Mouse (Mus musculus) left cerebral cortex, postnatal 25 days (tissue): ENCODE results near the gene Prdm2. TPM values are rescaled to one million over a fixed set of nuclear protein-coding genes. Genes with fewer than 3 reads are reported as not detected.
A peak's percentile ranks its signal among the peaks of the same experiment; 100 is the strongest.

Experiments
- DNase-seq, 2 experiments: peaks; one replicate each; pipeline ENCODE4 v3.0.0; 2022; ENCODE audit warnings: low spot score in 2 of 2, mixed read lengths in 1 of 2
- intact Hi-C: fragments of 180-260 bp; cut with DNase I; formaldehyde crosslinking; loops from one replicate; pipeline ENCODE4 v1.15.1; 2025
- total RNA-seq, 2 experiments: library from RNA; stranded (reverse); gene quantifications; 2 replicates each; pipeline ENCODE4 v1.2.3; 2021

The Prdm2 gene
- total RNA-seq, 2 experiments from 2014 or later, result 39.7 to 42.3 TPM

DNA sequence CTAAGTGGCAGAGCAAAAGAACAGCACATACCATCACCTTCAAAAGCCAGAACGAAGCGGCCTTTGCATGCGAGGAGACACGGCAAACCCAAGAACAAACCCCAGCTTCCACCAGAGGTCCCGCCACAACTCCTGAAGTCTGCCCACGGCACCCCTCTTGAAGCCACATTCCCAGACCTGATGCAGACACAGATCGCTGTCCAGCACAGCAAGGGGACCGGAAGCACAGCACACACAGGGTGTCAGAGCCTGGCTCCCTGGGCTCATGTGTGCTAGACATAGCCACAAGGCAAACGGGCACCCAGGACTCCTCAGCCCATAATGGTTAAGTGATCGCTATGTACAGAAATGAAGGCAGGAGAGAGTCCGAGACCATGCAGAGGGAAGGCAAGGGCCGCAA lies 96.9 kb downstream of the Prdm2 start:
- DNase-seq, result no peak
- intact Hi-C loops, result no loop called here

DNA sequence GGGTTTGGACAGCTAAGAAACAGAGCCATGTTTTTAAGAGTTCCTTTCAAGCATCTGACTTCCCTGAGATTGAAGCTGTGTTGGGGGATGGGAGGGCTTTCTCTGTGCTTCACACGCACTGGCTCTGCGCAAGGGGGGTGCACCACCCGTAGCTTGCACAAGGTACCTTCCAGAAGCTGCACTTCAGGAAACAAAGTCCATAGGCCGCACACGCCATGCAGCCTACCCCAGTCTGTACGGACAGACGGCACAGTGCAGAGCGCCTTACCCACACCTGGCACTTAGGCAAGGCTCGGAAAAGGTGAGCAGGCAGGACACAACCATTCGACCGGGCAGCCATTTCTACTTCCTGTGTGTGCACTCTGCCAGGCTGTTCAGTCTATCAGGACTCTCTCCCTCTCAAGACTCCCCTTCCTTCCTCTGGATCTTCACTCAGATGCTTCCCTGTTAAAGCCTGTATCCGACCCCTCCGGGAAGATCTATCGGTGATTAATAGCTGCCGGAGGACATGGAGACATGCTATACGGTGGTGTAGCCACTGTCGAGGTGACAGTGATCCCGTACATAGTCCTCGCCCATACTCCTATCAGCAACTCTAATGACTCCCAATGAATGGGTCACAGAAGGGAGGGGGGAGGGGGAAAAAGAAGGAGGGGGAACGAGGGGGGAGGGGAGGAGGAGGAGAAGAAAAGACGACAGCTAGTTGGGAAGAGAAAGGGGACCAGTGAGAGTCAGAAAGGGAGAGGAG lies 98.4 kb downstream of the Prdm2 start:
- intact Hi-C loops, result no loop called here
- DNase-seq, result no peak

DNA sequence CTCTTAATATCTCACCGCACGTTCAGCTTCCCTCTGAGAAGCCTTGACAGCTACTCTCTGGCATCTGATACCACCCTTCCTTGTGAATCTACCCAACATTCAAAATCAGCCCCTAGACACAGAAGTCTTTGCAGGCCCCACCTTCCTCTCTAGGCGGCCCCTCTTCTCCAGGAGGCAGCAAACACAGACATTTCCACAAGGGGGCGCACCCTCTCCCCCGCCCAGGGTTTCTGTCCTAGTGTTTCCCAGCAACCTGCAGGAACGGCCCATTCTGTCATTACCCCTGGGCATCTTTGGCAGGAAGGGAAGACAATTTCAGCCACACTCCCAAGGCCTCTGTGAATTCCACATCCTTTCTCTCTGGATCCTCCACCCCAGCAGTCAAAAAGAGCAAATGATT lies 99.8 kb downstream of the Prdm2 start:
- intact Hi-C loops, result loop anchor here (1.0 kb wide), 1 partner anchor 125 kb away; no protein-coding TSS in a partner anchor
- peak; percentile 43 to 63 for DNase-seq

DNA sequence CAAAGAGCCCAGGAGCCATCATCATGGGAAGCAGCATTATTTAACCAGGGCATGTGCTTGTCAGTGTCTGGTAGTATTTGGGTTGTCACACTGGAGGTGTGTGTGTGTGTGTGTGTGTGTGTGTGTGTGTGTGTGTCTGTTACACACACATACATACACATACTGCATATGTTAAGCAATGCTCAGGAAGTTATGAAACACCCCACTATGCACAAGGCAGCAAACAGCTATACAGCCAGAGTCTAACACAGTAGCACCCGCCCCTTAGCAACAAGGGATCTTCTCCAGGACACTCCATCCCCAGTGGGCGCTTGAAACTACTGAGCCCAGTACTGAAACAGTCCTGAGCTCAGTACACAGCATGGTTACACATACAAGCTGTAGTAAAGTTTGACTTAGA lies 100.4 kb downstream of the Prdm2 start:
- intact Hi-C loops, result no loop called here
- no peak for DNase-seq

DNA sequence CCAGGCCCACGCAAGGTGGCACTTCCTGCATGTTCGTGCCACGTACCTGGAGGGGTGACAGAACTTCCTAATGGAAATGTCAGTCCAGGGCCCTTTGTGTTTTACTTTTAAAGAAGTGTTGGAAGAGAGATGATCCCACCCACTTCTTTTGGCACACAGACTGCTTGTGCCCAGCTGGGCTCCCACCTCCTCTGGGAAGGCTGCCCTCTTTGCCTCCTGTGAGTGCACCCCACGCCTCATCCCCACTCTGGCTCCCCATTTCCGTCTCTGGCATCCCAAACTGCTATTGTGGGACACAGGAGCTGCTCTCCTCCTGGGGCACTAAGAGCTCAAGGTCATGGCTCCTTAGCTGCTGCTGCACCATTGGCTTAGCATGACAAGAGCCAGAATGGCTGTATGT lies 100.9 kb downstream of the Prdm2 start:
- peak in 1 of 2 experiments; percentile 55 for DNase-seq
- intact Hi-C loops, result no loop called here

DNA sequence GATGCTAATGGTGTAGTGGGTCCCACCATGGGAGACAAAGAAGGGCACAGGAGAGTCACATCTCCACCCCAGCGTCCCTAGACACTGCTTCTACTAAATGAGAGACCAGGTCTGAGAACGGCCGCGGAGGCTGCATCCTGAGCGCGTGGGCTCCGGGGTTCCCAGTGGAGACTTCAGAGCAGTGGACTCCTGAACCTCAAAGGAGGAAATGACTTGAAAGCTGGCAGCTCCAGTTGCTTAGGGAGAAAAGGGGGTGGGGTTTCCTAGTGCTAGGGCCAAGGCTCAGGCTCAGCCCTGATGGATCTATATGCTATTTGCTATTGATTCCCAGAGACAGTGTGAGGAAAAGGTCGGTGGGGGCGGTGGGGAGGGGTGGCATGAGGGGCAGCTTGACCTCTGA lies 104.2 kb downstream of the Prdm2 start:
- DNase-seq, result no peak
- intact Hi-C loops, result no loop called here

DNA sequence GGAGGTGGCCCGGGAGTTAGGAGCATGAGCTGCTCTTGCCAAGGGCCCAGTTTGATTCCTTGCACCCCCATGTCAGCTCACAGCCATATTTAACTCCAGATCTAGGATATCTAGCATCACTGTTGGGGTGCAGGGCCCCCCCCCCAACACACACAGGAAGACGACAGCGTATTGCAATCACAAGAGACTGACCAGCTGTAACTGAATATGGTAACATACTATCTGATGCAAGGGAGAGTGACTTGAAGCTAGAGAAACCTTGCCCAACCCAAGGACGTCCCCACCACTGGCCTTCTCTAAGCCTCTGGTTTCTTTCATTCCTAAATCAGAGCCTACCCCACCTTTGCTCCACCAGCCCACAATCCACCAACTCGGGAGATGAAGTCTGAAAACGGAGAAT lies 105.8 kb downstream of the Prdm2 start:
- intact Hi-C loops, result no loop called here
- no peak for DNase-seq

DNA sequence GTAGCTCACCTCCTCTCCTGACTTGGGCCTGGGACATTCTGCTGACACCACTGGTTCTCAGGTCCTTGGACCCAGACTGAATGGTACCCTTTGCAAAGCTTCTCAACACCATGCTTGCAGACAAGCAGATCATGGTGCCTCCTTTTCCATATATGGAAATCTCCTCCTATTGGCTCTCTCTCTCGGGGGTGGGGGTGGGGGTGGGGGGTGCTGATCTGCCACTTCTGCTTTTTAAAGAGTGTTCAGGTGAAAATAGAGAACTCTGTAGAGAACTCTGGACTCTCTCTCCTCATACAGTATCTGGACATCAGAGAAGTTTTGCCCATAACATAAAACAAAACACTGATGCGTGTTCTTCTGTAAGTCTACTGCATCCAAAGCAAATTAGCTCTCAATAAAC lies 106.2 kb downstream of the Prdm2 start:
- intact Hi-C loops, result no loop called here

DNA sequence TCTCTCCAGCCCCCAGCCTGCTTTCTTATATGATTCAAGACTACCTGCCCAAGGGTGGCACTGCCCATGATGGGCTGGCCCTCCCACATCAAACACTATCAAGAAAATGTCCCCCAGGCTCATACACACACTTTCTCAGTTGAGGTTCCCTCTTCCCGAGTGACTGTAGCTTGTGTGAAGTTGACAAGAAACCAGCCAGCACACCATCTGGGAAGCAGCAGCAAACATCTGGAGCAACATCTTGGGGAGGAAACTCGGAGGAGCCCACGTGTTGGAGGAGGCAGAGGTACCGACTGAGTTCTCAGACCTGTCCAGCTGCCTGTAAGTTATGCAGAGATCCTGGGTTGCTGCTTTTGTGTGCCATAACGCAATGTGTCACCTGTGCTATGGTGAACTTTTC lies 108.1 kb downstream of the Prdm2 start:
- intact Hi-C loops, result no loop called here
- no peak for DNase-seq

More for the DNA sequence above, 106.2 kb downstream of the Prdm2 start:
- no peak for DNase-seq

DNA sequence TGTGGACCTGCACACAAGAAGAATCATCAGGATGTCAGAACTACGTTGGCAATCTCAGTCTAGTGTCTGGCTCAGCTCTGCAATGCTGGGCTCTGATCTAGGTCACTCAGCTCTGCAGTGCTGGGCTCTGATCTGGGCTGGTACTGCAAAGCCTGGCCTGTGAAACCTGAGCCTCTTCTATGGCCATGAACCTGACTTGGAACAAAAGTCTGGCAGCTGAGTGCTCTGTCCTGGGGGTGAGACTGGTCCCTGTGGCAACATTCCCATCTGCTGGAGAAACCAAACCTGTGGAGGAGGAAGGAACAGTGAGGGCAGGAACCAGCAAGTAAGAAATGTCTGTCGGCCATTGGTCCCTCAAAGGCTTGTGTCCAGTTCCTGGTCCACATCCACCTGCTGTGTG lies 109.0 kb downstream of the Prdm2 start:
- intact Hi-C loops, result no loop called here
- no peak for DNase-seq

DNA sequence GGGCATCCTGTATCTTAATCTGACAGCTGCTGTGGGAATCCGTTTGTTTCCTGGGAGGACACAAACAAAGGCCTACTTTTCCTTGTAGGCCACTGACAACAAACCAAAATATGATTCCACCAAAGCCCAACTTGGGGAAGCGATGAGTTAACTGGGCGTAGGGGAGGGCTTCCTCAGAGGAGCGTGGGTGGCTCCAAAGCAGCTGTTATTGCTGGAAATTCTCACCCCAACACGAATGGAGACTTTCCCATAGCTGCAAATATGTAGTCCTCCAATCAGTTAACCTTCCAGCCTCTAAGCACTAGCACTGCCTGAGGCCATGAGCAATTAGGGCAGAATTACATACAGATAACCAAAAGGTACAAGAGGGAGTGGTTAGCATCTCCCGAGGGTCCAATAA lies 112.6 kb downstream of the Prdm2 start:
- intact Hi-C loops, result no loop called here
- DNase-seq, result no peak

DNA sequence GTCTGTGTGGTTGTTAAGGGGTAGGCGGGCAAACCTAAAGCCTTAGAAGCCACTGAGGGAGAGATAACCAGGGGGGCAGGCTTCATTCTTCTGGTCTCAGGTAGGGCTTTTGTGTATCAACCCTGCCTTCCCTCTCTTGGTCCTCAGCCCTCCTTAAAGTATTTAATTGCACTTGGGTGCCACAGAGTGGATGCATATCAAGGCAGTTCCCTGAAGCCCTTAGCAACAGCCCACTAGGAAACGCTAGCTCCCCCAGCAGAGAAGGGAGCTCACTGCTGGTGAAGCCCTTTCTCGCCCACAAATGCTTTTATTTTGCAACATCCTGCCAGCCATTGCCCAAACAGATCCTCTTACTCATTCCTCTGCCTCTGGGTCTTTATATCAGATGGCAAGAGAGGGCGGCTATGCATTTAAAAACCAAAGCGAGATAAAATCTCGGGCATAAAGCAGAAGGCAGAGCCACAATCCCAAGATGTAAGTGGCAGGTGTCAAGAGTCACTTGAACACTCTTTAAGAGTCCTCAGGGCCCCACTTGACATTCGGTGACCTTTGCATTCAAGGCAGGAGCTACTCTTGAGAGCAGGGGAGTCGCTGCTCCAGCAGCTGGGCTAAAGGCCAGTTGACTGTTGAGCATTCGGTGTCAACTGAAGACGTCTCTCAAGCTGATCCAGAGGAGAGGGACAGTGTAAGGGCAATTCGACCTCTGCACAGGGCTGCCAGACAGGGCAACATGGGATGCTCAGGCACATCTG lies 113.3 kb downstream of the Prdm2 start:
- intact Hi-C loops, result no loop called here
- peak in 1 of 2 experiments; percentile 56 for DNase-seq

DNA sequence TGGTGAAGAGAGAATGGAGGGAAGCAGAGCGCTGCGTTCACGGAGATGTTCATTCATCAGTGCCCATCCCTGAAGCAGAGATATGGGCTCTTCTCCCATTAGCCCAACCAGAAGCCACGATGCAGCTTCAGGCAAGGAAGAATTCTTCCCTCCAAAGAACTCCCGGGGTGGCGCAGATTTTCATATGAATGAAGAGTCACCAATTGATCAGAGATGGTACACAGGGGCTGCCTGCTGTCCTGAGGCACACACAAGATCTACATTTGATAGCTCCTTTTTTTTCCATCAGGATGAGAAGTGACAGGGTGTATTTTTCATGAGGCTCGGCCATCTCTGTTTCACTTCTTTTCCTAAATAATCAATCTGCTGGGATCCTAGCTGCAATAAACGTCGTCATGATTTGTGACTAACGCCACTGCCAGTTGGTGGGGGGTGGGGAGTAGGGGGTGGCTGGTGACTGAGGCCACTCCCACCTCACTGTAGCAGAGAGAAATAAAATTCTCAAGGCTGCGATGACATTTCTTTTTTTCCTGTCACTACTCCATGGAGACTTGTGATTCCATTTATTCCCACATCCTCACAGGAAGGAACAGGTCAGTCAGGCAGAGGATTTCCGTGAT lies 120.6 kb downstream of the Prdm2 start:
- intact Hi-C loops, result no loop called here
- no peak for DNase-seq

DNA sequence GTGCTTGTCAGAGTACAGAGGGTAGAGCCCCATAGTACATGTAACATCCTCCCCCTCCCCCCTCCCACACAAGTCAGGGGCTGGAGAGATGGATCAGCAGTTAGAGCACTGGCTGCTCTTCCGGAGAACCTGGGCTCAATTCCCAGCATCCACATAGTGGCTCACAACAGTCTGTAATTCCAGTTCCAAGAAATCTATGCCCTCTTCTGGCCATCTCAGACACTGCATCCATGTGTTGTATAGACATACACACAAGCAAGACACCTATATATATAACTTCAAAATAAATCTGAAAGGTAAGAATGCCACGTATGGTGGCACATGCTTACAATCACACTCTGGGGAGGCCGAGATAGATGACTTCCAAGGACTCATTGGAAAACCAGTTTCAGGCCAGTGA lies 122.2 kb downstream of the Prdm2 start:
- intact Hi-C loops, result no loop called here
- no peak for DNase-seq

DNA sequence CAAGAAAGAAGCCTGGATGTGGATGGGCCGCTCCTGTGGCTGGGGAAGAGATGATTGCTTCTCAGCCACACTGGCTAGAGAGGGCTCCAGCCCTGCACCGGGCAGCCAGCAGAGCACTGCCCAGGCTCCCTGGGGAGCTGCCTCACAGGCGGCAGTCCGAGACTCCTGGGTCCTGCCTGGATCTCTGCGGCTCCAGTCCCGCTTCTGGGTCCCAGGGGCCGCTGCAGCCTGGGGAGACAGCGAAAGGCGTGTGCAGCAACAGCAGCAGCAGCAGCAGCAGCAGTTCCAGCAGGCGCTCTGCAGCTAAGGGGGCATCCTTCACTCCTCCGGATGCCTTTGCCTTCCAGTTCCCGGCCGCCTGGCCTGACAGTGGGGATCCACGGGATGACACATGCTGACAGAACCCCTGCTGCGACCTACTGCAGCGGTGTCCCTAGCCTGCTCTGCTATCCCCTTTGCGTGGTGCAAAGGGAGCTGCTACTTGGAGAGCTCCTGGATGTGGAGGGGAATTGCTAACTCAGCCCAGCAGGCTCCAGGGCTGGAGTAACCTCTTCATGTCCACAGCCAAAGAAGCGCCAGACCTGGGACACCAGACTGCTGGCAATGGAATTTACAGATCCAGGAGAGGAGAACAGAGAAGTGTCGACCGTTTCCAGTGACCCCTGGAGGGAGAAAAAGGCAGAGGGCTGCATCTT lies 138.6 kb downstream of the Prdm2 start:
- intact Hi-C loops, result no loop called here
- DNase-seq, result no peak

DNA sequence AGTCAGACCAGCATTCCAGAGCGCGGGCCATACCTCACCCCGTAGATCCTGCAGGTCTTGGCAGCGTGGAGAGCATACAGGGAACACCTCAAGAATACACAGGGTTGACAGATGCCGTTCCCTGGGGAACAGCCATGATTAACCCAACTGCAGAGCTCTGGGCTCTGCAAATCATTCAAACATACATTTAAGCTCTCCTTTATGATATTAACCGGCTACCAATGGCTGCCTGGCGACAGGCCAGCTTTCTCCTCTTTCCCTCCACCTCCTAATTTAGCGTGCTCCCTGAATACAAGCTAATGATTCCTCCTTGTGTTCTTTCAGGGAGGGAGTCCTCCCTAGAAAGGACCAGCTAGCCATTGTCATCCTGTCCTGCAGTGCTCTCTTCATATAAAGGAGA lies 141.0 kb downstream of the Prdm2 start:
- DNase-seq, result no peak
- intact Hi-C loops, result no loop called here

DNA sequence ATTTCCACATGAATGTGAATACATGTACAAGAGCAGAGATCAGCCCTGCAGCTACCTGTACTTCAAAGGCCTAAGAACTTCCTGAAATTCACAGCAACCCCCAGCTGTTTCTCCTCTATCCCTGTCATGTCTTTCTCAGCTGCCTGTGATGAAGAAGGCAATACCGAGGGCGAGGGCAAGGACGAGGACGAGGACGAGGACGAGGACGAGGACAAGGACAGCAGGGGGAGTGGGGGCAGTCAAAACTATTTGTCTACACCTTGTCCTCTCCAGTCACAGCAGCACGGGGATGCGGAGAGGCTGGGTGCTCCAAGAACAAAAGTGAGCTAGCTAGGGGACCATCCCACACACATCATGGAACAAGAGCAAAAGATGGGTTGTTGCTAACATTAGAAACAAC lies 145.8 kb downstream of the Prdm2 start:
- DNase-seq, result no peak
- intact Hi-C loops, result no loop called here

DNA sequence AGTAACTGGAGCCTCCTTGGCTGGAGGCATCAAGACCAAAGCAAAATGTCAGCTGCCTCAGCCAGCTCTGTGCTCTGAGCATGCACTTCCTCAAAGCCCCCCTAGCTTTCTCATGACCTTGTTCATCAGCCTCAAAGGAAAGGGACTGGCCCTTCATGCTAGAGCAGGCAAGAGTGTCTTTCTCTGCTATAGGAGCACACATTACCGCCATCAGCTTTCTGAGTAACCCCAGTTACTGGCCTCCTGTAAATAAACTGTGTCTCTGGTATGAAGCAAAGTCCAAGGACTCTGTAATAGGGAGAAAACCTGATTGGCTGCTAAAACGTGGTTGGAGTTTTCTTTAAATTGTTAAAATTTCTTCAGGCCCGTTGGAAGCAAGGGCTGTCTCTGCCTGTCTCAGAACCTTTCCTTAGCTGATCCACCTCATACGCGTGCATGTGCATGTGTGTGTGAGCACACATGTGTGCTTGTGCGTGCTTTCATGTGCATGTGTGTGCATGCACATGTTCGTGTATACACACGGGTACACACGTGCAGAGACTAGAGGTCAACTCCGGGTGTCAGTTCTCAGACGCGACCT lies 153.9 kb downstream of the Prdm2 start:
- no peak for DNase-seq
- intact Hi-C loops, result no loop called here
